Mouse (Mus musculus) lung, postnatal 10 days (tissue): Measurements from ENCODE around the gene Bmf.
A peak's percentile ranks its signal among the peaks of the same experiment; 100 is the strongest.

Experiments
- DNase-seq: peaks from one replicate; pipeline ENCODE4 v3.0.0; 2021

Gene Bmf

GRCm38 (mm10) chr2:118511779-118512417 lies 37.6 kb downstream of the Bmf start:
- no peak for DNase-seq

GRCm38 (mm10) chr2:118510447-118511310 lies 38.8 kb downstream of the Bmf start:
- peak; percentile 95 for DNase-seq

GRCm38 (mm10) chr2:118509688-118510446 lies 39.6 kb downstream of the Bmf start:
- no peak for DNase-seq

- DNase-seq = no peak
These were observed 42.4 kb downstream of the Bmf start for GRCm38 (mm10) chr2:118507126-118507525.

GRCm38 (mm10) chr2:118500191-118500590 lies 49.3 kb downstream of the Bmf start:
- DNase-seq = no peak

- no peak for DNase-seq
These were observed 50.1 kb downstream of the Bmf start for GRCm38 (mm10) chr2:118499135-118499961.

- DNase-seq = no peak
These were observed 51.0 kb downstream of the Bmf start for GRCm38 (mm10) chr2:118498476-118498875.

- DNase-seq = no peak
These were observed 51.6 kb downstream of the Bmf start for GRCm38 (mm10) chr2:118497890-118498289.

GRCm38 (mm10) chr2:118495024-118495423 lies 54.5 kb downstream of the Bmf start:
- DNase-seq = no peak

- no peak for DNase-seq
These were observed 57.6 kb downstream of the Bmf start for GRCm38 (mm10) chr2:118491741-118492395.

GRCm38 (mm10) chr2:118491281-118491731 lies 58.2 kb downstream of the Bmf start:
- peak; percentile 66 for DNase-seq

- DNase-seq = peak; percentile 91
These were observed 59.0 kb downstream of the Bmf start for GRCm38 (mm10) chr2:118490241-118491091.

- peak; percentile 51 for DNase-seq
These were observed 61.7 kb downstream of the Bmf start for GRCm38 (mm10) chr2:118487806-118488205.

GRCm38 (mm10) chr2:118486933-118487332 lies 62.6 kb downstream of the Bmf start:
- DNase-seq = peak; percentile 91

- DNase-seq = no peak
These were observed 64.1 kb downstream of the Bmf start for GRCm38 (mm10) chr2:118485415-118485814.

- no peak for DNase-seq
These were observed 65.0 kb downstream of the Bmf start for GRCm38 (mm10) chr2:118484386-118484898.

- DNase-seq = no peak
These were observed 66.5 kb downstream of the Bmf start for GRCm38 (mm10) chr2:118483032-118483431.

GRCm38 (mm10) chr2:118480886-118481285 lies 68.6 kb downstream of the Bmf start:
- no peak for DNase-seq

GRCm38 (mm10) chr2:118479550-118479909 lies 70.0 kb downstream of the Bmf start, which contains the start of gene Srp14:
Gene Srp14 (minus strand): TSS chr2:118479711.
- peak; percentile 96 for DNase-seq

GRCm38 (mm10) chr2:118478833-118479549 lies 70.5 kb downstream of the Bmf start:
- no peak for DNase-seq
